Mouse (Mus musculus) adrenal gland, adult 2 months (tissue): ENCODE data around the gene Dact1. TPM values are rescaled to one million over a fixed set of nuclear protein-coding genes. Genes with fewer than 3 reads are reported as not detected.

Source experiments
- DNase-seq: peaks from one replicate; pipeline ENCODE4 v3.0.0; 2021
- long read RNA-seq: library from polyadenylated mRNA; stranded (forward); transcript quantifications from one replicate; pipeline ENCODE4 v2.0.0, GENCODE M21; 2021
- polyA plus RNA-seq: library from polyadenylated mRNA; depleted of rRNA; stranded (reverse); fragments of >200 nt; gene quantifications from 2 replicates; pipeline ENCODE4 v1.2.3, GENCODE M21; 2012; rRNA removed
- total RNA-seq, 2 experiments: library from RNA; stranded (reverse); gene quantifications; 2 replicates each; pipeline ENCODE4 v1.2.3; 2021

The Dact1 gene
- total RNA-seq: 10 to 100 TPM; 13.7 to 19.6 TPM
- 8.4 and 8.9 TPM in 2 replicates for polyA plus RNA-seq
- long read RNA-seq, transcript Dact1-201 (4 exons, 3,650 nt): major isoform, 12 of 17 reads
- long read RNA-seq, partial matches to known transcripts: 0 of 17 reads
- long read RNA-seq, other reads (novel, unspliced or antisense): 2 of 17 reads

DNA sequence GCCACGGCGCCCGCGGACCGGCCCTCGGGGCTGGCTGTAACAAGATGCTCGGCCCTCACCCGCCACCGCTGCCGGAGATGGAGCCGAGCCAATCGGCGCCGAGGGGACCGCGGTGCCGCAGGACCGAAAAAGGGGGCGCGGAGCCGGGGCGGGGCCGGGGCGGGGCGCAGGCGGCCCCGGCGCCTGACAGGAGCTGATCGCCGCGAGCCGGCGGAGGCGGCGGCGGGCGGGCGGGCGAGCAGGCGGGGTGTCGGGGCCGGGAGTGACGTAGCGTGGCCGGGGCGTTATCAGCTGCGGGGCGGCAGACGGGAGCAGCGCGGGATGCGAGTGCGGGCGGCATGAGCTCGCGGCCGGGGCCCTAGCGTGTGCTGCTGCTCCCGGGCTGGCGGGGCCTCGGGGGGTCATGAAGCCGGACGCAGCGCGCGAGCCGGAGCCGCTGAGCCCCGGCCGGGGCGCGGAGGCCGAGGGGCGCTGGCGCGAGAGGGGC is at the start of gene Dact1:
Dact1 (plus strand) TSS at position 304 of the 487 bp plus-strand sequence.
- peak; percentile 91 for DNase-seq

DNA sequence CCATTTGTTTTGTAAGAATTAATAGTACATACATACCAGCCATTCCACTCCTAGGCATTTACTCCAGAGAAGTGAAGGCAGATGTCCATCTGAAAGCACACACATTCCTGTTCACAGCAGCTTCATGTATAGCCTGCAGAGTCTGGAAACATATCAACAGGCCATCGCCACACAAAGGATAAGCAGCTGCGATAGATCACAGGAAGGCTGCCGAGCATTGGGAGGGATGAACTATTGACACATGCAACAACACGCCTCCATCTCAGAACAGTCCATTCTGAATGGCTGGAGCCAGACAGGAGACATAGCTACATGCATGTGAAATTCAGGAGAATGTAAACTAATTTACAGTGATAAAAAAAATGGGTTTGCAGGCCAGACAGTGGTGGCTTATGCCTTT is 45.5 kb upstream of the Dact1 start:
- no peak for DNase-seq

DNA sequence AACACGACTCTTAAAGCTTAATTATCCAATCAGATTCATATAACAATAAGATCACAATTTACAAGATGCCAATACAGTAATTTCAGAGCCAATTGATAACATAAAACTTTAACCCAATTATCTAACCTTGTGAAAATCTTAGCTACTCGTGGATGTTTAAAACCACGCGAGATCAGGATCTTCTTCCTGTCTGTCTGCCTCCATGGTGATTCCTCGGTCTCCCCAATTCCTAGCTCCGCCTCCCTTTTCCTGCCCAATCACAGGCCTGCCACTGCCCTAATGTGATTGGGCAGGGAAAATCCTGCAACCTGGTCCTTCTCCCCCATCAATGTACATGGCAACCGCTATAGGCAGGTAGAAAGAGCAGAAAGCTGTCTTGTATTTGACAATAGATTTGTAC is 40.3 kb upstream of the Dact1 start:
- no peak for DNase-seq

DNA sequence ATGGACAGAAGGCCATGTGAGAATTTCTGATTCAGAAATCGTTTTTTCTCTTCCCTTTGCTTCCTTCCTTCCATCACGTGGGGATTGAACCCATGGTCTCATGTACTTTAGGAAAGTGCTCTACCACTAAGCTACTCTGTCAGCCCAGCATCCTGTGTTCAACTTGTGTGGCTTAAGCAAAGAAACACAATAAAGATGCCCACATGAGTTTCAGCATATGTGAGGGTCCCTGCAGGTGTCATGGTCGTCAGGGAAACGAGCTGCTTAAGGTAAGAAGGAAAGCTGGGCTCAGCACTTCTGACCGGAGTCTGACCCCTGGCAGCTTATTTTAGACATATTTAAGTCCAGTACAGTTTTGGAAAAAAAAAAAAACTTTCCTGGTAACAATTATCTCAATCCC is 38.6 kb upstream of the Dact1 start:
- DNase-seq: no peak

DNA sequence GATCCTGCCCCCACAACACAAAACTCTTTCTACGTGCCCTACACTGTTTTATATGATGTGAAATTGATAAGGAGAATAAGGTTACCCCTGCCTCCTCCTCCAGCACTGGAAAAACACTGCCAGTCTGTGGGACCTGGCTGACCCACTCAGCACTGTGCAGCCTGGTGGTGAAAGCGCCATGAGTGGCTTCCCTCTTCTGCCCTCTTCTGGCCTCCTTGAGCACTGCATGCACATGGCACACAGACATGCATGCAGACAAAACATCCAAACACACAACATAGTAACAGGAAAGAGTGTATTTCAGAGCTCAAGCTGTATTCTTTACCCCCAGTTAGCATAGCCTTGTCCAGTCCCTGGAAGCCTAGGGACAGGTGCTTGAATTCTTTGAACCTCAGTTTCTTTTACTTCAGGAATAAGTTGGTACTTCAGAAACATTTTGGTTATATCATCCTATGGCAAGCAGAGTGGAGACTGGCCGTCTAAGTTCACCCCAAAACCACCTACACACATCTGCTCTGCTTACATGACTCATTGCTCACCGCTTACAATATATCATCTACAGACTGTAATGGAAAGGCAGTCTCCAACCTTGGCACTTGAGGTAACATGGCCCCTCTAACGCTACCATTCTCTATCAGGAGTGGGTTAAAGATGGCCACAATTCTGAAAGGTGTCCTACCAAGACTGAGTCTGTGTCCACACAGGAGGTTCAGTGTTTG is 35.0 kb upstream of the Dact1 start:
- DNase-seq: no peak

DNA sequence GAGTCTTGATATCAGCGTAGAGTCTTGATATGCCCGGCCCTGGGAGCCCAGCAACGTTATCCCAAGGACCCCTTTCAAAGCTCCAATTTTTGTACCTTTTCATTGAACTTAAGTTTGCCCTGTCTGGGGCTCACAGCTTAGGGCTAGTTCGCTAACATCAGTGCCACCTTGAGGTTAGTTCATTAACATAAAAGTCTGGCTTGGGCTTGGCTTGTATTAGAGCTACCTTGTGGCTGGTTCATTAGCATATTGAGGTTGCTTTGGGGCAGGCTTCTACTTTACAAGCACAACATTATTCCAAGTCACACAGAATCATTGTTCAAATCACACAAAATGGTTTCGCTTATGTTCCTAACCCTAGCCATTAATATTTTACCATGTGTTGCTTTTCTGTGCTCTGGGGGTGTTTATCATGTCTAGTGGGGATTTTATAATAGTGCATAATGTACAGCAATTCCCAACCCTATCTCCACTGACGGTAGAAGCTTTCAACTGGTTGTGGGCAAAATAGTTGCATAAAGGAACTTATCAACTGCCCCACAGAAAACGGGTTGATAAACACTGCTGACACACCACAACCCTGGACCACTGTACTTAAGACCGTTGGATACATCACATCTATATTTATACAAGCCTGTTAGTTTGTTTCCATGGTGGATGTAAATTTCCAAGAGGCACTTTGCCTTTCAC is 33.6 kb upstream of the Dact1 start:
- no peak for DNase-seq

DNA sequence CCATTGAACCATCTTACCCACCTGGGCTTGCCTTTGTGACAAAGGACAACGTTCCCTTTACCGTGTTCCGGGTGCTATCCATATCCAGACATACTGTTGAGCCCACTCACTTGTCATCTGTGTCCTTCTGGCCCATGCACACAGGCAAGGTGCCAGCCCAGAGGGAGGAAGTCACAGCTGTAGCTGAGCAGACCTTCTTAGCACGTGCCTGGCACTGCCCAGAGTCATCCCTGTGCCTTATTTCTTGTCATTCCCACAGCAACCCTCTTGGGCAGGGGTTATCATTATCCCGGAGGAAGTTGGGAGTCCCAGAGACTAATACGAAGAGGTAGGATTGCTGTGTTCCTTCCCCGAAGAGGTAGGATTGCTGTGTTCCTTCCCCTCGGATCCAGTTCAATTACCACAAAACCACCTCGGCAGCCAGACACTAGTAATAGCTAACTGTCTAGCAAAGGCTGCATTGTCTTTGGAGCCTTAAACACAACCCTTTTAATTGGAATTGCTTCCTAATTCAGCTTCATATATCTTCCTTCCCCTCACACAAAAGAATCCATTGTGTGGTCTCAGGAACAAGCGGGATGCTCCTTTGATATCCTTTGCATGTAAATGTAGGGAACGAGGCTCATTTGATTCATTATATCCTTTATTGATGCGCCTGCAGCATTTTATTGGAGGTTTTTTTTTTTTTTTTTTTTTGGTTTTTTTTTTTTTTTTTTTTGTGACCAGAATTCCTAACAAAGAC is 30.0 kb upstream of the Dact1 start:
- no peak for DNase-seq

DNA sequence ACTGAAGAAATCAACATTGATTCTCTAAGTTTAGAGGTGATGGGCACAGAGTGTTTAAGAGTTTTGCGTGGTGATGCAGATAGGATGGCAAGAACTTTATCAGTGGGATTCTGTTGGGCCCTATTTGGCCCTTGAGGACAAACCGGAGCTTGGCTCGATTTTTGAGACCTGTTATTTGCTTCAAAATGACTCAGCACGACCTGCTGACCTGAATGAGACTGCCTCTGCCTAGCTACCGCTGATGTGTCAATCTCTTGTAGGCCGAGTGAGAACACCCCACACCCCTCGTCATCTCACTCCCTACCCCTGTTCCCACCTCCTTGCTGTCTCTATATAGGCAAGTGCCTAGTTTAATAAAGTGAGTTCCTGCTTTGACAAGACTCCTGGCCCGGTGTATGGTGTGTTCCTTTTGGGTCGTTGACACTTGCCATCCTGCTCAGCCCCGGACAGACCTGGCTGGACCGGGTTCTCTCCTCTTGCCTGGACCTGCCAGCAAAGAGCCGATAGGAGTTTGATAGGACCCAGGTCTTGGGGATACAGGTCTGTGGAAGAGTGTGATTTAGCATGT is 28.4 kb upstream of the Dact1 start:
- DNase-seq: no peak

DNA sequence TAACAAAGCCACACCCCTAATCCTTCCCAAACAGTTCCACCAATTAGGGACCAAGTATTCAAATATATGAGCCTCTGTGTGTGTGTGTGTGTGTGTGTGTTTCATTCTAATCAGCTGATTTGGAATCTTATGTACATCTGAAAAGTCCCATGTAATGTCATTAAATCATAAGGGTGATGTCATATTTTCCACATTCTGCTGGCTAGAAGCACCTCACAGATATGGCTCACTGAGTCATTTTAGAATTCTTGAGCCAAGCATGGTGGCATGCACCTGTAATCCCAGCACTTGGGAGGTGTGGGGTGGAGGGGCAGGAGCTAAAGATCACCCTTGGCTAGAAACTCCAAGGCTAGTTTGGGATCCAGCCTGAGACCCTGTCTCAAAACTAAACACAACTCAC is 24.3 kb upstream of the Dact1 start:
- DNase-seq: no peak

DNA sequence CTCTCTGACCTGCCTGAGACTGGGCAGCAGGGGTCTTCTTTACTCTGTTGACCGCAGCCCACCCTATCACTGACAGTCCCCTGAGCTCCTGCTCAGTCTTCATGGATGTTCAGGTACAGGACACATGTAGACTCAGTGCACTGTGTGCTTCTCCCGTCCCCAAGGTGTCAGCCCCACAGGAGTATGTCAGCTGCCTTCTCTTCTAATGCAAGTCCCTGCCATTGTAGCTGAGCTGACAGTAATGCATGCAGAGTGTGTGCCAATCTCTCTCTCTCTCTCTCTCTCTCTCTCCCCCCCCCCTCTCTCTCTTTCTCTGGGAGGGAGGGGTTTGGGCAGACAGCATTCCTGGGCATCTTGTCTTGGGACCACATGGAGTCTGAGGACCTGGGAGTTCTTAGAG is 19.2 kb upstream of the Dact1 start:
- no peak for DNase-seq

DNA sequence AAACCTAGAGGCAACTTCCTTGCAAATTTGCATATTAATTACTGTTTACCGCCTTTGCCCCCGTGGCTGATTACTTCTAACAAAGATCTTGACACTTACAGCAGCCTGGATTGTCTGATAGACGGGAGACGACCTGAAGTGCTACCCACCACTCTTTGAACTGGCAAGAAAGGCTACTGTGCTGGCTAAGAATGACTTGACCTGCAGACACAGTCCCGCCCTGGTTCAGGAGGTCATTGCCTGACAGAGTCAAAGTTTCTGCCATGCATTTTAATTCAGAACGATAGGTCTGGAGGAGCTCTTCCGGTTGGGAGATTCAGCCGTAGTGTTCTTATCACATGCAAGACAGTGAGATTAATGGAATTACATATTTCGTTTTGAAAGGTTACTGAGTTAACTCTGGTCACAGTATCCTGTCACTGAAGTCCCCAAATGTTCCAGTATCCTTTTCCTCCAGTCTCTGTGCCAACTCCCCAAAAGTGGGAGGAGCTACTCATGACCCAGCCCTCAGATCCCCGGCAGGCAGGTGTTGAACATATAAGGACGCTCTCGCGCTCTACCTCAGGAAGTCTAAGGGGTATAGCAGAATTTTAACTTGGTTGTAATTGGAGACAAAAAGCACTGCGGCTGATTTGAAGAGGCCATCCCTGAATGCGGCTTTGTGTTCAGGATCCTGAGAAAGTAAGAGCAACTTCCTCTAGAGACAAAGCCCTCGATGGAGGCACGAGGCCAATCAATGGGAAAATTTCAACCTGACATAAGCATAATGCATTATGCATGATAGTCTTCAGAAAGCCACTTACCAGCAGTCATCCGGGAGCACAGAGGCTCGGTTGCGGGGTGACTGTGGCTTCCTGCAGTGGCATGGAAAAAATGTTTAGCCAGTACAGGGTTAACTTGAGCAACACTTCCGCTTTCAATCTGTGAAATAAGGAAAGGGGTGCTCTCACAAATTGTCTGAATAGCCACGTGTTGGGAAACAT is 15.4 kb upstream of the Dact1 start:
- DNase-seq: no peak

DNA sequence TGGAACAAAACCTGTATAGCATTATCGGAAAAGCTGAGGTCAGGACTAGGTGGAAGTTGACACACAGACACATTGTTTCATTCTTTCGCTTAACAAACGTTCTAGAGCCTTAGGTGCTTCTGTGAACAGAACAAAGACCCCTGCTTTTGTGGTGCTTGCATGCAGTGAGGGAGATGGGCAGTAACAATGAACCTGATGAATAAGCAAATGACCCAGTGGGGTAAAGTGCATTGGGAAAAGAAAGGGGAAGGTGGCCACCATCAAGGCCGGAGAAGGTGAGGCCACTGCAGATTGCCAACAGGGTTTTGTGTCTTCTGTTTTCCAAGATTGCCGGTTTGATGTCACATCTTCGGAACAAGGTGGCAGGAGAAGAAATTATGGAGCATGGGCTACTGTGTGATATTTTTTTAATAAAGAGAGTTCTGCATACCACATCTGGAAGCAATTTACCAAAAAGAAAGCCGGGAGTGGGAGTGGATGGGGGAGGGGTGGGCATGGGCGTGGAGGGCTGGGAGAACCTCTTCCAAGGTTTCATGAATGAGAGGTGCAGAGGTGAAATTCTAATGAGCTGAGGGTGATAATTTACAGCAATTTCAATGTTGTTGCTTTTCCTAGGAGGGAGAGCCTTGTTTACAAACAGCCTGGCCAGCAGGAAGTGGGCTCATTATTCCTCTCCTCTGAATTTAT is 12.7 kb upstream of the Dact1 start:
- no peak for DNase-seq

DNA sequence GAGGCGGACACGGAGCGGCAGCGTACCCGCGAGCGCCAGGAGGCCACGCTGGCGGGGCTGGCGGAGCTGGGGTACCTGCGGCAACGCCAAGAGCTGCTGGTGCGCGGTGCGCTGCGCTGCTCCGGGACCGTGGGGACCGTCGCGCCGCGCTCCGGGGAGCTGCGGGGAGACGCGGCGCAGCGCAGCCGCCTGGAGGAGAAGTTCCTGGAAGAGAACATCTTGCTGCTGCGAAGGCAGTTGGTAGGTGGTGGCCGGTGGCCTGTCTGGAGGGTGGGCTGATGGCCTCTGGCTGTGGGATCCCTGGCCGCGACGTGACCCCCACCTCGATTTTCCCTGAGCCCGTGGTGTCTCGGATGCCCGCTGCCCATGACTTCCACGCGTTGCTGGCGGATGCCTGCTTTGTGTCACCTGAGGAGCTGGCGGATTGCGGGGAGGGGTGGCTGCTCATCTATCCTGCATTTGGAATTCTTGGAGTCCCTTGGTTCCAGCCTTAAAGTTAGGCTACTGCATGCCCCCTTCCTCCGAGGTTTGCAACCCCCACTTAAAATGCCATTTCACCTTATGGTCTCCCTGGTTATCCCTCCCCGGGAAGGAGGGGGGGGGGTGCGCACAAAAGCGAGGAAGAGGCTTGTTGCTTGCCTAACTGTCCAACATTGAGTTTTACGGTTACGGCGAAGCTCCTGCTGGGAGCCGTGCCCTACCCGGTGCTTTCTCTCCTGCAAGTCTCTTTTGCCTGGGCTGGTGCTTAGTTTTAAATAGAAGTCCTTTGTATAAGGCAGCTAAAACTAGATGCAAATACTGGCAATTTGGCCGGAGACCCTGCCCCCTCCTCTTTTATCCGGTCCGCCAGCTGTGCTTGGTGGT is 616 bp downstream of the Dact1 start:
- DNase-seq: peak; percentile 55

DNA sequence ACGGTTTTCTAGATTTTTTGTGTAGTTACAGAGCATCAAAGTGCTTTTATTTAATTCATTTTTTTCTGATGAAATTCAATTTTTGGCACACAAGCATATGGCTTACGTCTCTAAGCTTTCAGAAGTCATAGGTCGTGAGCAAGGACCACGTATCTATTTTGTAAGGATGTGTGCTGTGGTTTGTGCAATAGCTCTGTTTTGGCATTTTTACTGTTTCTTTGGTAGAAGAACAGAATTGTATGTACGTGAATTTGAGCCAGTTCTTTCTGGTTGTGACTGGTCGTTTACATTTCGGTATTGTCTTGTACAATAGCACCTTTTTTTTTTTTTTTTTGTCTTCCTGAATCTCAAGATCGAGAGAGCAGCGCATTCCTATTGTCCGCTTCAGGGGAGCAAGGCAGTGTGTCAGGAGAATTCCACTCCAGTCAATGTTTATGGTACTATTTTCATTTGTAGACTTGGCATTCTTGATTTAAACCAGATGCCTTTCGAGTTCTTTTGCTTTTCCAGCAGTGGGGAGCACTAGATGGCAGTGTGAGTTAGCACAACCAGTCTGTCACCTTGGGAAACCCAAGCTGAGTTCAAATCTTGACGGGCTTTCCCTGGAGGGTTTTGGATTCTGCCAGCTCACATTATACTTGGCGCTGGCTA is 1.7 kb downstream of the Dact1 start:
- DNase-seq: peak; percentile 78

DNA sequence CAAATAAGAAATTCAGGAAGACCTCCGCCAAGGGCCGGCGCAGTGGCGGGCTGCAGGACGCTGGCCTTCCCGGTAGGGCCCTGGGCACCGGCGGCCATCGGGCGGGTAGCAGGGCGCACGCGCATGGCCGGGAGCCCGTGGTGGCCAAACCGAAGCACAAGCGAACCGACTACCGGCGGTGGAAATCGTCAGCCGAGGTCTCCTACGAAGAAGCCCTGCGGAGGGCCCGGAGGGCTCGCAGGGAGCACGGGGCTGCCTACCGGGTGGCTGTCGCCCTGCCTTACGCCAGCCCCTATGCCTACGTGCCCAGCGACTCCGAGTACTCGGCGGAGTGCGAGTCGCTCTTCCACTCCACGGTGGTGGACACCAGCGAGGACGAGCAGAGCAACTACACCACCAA is 8.6 kb downstream of the Dact1 start:
- DNase-seq: no peak

DNA sequence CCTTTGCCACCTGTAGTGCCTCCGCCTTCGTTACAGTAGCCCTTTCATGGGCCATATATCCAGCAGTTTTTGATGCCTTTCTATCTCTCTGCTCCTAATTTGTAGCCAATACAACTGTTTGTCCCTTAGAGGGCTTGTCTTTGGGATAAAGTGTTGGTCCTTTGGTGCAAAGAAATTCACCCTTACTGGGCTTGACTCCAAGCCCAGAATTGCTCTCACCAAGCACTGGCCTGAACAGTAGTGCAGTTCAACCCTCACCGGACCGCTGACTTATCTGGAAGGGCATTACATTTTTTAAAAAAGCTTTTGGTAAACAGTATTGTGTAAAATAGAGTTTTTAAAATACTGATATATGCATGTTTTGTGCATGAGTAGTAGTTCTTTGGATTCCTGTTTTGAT is 9.9 kb downstream of the Dact1 start:
- DNase-seq: no peak

DNA sequence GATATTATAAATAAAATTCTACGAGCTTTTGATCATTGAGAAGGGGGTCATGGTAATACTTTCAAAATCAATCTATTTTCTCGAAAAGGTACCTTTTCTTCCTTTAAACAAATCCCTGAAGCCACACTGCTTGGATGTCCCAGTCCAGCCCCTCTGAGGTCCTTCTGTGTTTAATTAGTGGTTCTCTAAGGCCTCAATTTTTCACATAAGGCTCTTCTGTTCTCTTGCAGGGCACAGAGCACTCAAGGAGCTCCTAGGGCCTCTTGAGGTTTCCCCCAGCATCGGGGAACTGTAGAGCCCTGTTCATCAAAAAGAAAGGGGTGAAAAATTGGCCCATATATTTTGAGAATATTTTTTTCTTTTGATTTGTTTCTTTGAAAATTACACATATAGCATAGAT is 23.0 kb downstream of the Dact1 start:
- DNase-seq: no peak

DNA sequence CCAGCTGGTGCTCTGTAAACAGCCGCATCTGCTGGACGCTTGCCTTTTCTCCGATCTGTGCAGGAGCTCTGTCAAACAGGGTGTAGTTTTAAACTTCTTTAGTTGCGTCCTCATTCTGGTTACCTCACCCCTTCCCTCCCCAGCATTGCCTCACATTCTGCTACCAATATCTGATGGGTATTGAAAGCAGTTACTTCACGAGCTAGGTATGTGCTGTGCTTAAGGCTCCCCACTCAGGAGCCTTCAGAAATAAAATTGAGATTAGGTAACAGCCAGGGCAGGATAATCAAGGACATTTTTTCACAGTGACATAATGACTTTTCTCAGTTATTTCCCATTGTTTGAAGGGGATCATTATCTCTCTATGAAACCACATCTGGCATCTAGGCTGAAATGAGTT is 23.9 kb downstream of the Dact1 start:
- DNase-seq: no peak

DNA sequence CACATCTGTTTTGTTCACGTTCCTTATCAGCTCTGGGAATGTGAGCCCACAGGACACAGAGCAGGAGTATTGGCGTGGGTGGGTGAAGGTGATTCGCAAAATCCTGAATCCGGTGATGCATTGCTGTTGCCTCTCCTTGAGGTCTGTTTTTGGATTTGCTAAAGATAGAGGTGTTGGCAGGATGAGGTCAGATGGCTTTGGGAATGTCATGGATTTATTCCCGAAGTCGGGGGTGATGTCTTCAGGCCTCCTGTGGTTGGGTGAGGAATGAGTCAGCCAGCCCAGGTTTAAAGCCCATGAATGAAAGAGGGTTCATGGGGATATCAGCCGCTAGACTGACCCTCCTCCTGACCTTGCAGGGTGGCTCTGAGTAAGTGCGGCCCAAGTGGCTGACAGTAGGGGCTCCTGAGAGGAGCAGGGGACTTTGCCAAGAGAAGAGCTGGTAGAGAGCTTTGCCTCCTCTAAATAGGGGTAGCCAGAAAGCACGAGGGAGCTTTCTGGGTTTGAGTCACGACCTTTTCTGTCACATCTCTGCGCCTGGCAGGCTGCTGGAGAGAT is 27.4 kb downstream of the Dact1 start:
- no peak for DNase-seq
